Mouse (Mus musculus) thymus, adult 2 months (tissue): ENCODE data around the gene Ppm1h.

Source experiments
- CTCF ChIP-seq: fragments of 200-500 bp; IDR thresholded peaks from 2 replicates; pipeline ENCODE4 v1.5.1; 2012; ENCODE audit warnings: mild to moderate bottlenecking, control low read depth, low read length, moderate library complexity, borderline replicate concordance; ENCODE audit not compliant: control insufficient read depth, poor library complexity, insufficient read depth; ENCODE audit errors: extremely low read depth
- POLR2A ChIP-seq: fragments of 200-500 bp; IDR thresholded peaks from 2 replicates; pipeline ENCODE4 v1.6.1; 2012; ENCODE audit warnings: mild to moderate bottlenecking, low read length, control low read depth, moderate library complexity; ENCODE audit not compliant: control insufficient read depth, poor library complexity, insufficient read depth; ENCODE audit errors: extremely low read depth

DNA sequence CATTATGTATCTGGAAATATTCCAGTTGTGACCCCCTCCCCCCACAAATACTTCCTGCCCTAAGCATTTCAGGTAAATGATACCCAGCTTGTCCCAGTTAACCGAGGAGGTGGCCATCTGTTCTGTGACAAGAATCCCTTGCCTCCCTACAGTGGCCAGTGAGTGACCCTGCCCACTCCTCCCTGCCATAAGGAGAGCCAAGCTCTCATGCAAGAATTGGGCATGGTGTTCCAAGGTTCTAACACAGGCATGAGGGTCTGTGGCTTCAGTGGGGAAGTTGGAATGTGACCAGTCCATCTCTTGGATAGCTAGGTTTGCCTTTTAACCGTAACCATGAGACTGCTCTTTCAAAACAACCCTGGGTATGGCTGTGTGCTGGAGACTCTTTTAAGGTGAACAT, 198.9 kb downstream of the Ppm1h start:
- TF ChIP-seq POLR2A (no peak), CTCF (no peak)
